Mouse (Mus musculus): ENCODE data around the gene Midn.
"Not testable (repeated sequence)": the region's sequence is repeated elsewhere in the genome, so short reads cannot be mapped to it uniquely, and the experiment has no call there.

Gene Midn

DNA sequence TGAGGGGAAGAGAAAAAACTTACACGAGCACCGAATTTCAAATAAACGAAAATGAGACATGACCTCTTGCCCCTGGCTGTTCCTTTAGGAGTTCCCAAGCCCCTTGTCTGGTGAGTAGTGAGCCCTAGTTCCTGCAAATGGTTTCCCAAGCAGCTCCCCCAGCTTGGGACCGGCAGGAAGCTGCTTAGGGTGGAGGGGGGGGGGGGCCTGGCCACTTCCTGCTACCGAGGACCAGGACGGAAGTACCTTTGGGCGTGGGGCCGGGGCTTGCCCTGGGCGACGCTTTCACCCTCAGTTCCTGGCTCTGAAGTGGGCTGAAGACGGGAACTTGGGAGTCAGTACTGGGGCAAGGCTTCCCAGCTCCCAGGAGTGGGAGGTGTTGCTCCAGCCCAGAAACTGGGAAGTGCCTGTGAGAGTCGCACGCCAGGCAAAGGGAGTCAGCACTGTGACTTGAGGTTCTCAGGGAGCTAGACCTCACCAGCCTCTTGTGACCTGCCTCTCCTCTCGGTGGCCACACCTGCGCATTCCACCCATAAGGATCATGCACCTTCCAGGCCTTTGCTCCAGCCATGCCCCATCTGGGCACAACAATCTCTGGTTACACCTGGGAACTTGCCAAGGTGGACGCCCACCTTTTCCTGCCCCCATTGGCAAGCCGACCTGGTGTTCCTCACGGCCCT, 10.4 kb downstream of the Midn start:
- in situ Hi-C loops (cut with MboI): no loop called here

- in situ Hi-C loops (cut with MboI): no loop called here
Observed at GRCm38 (mm10) chr10:80159021-80159560, 11.0 kb downstream of the Midn start.

DNA sequence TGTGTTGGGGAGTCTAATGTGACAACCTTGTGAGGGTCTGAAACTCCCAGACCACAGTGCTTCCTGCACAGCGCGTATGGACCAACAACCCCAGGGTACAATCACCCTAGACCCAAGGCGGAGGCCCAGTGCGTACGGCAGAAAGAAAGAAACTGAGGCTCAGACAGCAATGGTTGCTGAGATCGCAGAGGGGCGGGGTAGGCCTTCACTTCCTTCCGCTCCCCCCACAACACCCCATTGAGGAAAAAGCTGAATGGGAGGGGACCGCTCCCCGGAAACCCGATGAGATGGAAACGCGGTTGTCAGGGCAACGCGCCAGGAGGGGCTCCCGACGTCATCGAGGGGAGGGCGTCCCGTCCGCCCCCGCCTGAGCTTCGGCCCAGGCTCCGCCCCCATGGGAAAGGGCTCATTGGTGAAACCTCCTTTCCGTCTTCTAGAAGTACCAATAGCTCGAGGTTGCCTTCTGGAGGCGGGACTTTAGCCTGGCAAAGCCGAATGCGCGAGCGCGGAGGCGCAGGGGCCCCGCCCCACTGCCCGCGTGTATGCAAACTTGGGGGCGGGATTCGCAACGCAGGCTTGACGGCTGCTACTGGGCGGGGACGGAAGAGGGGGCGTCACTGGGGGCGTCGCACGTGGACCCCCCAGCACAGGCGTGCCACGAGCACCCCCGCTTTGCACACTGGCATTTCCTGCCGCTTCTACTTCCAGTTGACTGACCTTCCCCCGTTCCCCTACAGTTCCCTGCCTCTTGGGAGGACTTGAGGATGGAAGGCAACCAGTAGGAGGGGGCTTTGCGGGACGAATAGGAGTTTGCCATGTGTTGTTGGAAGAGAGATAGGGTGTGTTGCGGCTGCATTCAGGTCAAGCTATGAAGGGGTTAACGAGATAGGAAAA, 11.7 kb downstream of the Midn start:
- in situ Hi-C loops (cut with MboI): no loop called here

GRCm38 (mm10) chr10:80160455-80161371, 12.6 kb downstream of the Midn start:
- in situ Hi-C loops (cut with MboI): no loop called here

GRCm38 (mm10) chr10:80161522-80162242, 13.6 kb downstream of the Midn start:
- in situ Hi-C loops (cut with MboI): no loop called here

DNA sequence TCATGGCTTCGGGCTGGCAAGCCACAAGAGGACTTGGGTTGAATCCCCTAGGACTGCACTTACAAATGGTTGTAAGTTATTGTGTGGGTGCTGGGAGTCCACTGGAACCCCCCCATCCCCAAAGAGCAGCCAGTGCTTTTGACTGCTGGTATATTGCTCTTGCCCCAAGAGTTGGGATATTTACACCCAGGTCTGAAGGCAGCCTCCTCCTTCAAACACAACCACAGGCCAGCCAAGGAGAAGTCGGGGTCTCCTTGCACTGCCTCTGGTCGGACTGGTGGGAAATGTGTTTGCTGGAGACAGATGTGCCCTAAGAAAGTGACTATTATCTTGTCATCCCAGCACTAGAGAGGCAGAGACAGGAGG, 14.2 kb downstream of the Midn start:
- in situ Hi-C loops (cut with MboI): no loop called here

GRCm38 (mm10) chr10:80162716-80163299, 14.7 kb downstream of the Midn start:
- in situ Hi-C loops (cut with MboI): no loop called here

DNA sequence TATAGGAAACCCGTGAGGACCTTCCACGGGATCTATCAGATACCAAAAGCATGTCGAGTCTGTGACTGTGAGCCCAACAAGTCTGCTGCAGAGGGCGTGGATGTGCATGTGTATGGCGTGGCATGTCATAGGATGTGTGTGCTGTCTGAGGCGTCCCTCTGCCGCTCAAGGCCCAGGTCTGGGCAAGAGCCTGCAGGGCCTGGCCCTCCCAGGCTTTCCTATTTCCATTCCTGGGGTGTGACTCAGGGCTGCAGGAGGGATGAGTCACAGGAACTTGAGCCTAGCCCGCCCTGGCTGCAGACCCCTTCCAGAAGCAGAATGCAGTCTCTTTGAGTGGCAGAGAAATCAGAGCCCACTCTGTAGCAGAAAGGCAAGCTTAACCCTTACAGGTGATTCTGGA, 15.6 kb downstream of the Midn start:
- in situ Hi-C loops (cut with MboI): no loop called here

DNA sequence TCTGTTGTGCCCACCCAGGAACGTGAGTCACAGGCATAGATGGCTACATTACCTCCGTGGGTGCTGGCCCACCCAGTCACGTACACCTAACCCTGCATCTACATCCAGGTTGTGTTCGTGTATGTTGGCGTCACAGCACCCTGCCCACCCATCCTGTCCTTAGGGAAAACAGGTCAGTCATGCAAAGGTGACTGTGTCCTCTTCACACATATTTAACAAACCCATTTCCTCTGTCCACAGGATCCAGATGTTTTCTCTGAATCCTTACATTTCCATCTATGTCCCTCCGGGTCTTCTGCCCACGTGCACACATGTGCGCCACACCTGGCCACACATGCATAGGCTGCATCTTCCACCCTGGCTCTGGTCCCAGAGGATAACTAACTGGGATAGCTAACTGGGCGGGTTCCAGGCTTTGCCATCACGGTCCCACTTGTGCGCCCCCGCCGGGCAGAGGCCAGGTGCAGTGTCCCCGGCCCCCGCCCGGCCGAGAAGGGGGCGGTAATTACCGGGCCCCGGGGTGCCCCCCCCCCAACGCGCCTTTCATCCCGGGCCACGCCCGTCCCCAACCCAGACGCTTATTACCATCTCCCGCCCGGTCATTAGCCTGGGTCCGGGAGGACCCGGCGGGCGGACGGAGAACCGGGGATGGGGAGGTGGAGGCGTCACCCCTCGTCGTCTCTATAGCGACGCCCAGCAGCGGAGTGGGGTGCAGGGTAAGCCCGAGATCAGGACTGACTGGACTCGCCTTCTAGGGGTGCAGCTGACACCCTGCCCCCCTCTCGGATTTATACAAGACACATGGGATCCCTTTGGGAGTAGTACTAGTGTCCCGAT, 16.3 kb downstream of the Midn start:
- in situ Hi-C loops (cut with MboI): no loop called here

DNA sequence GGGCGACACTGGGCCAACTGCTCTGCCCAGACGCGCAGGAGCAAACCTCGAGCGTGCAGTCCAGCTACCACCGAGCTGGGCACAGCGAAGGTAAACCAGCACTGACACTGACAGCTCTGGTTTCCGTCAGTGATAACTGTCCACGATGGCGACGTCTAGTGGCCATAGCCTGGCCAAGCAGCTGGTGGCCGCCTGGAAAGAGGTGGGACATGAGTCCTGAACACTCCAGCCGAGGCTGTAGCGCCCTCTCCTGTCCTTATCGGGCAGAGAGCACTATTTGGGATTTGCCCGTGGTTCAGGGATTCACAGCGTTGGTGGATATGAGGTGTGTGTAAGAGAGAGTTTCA, 16.9 kb downstream of the Midn start:
- in situ Hi-C loops (cut with MboI): no loop called here

GRCm38 (mm10) chr10:80165392-80166128, 17.5 kb downstream of the Midn start, which contains the start of gene Cirbp:
Gene Cirbp (plus strand): TSS chr10:80165985.
- in situ Hi-C loops (cut with MboI): no loop called here

DNA sequence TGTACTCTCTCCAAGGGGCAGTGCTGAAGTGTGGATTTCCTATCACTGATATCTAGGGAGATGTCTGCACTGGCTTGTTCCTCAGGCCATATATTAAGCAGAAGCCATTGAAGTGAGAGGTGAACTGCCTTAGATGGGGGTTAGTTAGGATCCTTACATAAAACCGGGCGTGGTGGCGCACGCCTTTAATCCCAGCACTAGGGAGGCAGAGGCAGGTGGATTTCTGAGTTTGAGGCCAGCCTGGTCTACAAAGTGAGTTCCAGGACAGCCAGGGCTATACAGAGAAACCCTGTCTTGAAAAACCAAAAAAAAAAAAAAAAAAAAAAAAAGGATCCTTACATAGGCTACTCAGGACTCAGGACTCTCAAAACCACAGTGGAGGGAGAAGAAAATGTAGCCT, 18.1 kb downstream of the Midn start:
- in situ Hi-C loops (cut with MboI): not testable (repeated sequence)

DNA sequence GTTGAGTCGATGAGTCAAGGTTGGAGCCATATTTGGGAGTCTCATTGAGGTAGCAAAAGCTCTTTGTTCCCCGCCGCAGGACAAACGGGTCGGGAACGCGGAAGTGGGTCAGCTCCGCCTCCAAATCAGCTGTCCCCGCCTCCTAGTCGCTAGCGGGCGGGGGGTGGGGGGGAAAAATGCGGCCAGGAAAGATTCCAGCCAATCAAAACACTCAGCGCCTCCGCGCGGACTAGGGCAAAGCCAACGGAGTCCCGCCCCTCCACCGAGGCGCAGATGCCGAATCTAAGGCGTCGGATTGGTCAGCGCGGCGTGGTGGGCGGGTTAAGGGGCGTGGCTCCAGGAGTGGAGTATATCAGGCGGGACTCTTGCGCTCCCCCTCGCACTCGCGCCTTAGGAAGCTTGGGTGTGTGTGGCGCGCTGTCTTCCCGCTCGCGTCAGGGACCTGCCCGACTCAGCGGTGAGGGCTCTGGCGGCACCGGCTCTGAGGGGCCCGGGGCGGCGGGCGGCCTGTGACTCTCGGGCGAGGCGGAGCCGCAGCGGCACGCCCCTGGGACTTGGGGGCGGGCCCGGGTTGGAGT, 19.5 kb downstream of the Midn start:
- in situ Hi-C loops (cut with MboI): no loop called here

- in situ Hi-C loops (cut with MboI): no loop called here
Observed at GRCm38 (mm10) chr10:80168038-80168661, 20.1 kb downstream of the Midn start.

DNA sequence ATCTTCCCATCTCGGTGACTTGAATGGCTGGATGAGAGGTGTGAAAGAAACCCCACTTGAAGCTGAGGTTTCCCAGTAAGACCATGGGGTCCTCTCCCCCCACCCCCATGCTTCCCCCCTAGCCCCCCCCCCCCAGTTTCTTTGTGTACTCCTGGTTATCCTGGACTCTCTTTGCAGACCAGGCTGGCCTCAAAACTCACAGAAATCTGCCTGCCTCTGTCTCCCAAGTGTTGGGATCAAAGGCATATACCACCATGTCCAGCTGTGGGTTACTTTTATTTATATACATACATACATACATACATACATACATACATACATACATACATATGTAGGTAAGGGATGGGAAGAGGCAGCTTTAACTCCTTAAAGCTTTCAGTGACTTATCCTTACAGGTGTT, 21.0 kb downstream of the Midn start:
- in situ Hi-C loops (cut with MboI): no loop called here

DNA sequence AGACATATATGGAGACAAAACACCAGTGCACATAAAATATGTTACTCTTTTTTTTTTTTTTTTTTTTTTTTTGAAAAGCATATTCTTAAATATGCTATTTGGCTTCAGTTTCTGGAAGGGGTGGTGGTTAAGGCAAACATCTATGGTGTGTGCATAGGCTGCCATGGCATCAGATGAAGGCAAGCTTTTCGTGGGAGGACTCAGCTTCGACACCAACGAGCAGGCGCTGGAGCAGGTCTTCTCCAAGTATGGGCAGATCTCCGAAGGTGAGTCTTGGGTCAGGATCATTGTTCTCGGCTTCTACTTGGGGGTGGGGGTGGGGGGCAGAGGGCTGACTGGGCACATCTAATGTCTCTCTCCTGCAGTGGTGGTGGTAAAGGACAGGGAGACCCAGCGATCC, 21.6 kb downstream of the Midn start:
- in situ Hi-C loops (cut with MboI): no loop called here

DNA sequence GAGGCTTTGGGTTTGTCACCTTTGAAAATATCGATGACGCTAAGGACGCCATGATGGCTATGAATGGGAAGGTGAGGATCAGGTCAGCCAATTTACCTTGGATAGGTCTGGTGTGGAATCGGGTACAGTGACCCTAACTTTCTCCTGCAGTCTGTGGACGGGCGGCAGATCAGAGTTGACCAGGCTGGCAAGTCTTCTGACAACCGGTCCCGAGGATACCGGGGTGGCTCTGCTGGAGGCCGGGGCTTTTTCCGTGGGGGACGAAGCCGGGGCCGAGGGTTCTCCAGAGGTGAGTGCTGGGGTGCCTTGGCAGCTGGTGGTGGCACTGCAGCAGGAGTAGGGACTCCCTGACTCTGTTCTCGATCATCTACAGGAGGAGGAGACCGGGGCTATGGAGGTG, 22.0 kb downstream of the Midn start:
- in situ Hi-C loops (cut with MboI): no loop called here

DNA sequence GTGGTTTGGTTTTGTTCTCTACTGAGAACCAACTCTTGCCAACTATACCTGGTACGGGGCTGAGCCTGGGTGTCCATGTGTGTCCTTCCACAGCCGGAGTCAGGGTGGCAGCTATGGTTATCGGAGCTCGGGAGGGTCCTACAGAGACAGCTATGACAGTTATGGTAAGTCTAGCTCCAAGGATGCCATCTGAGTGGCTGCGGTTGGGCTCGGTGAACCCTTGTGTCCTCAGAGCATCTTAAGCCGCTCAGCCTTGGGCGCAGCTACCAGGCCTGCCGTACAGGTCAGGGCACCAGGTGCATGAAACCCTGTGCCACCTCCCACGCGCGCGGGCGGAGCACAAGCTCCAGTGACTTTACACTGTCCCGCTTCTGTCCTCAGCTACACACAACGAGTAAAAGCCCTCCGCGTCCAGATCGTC, 22.5 kb downstream of the Midn start:
- in situ Hi-C loops (cut with MboI): no loop called here

- in situ Hi-C loops (cut with MboI): no loop called here
Observed at GRCm38 (mm10) chr10:80171252-80171651, 23.2 kb downstream of the Midn start.

Measured in mature B cell (primary cell).